17 mouse cellular contexts compared by ENCODE assay signal in genomic region chr14:47222631-47223450, GRCm38 (mm10). TPM values are rescaled to one million over a fixed set of nuclear protein-coding genes. Genes with fewer than 3 reads are reported as not detected.
DNase-seq lines count a peak whose midpoint lies in the region; ATAC-seq and TF ChIP-seq lines count a peak whose summit lies in the region.
"Had no signal": no experiment of that assay in that cellular context is flagged by ENCODE, and none has a peak within 500 bp of the region (broad histone marks: within the 10 kb centered on the region; RNA-seq: fewer than 3 reads in every experiment).

No protein-coding gene starts in this region.

- peak; percentile 2 for DNase-seq in kidney, postnatal 0 days (ENCODE audit: low spot score)
- DNase-seq in CD4-positive, CD25-positive, alpha-beta regulatory T cell, adult 2 months (ENCODE audit: low read depth, low spot score): peak; percentile 26
- DNase-seq in R1 (ENCODE audit: low read depth, low spot score): peak; percentile 59
- DNase-seq in thymus, adult 18-20 months: peak; percentile 73 to 89
- no peak for DNase-seq in cerebellum, adult 9-10 months
- no peak for DNase-seq in adrenal gland, adult 18-20 months (ENCODE audit: low spot score in 2 of 2)
- DNase-seq: adrenal gland, postnatal 10 days; cerebellum, postnatal 14 days; kidney, postnatal 25 days; lung, adult 2 months had no signal

- H3K36me3 ChIP-seq in kidney, postnatal 0 days (ENCODE audit: insufficient read depth, low read length): no peaks in the 10 kb centered on the region
- H3K36me3 ChIP-seq in kidney, embryonic 14.5 days (ENCODE audit: control insufficient read depth, insufficient read depth, low read length): no peaks in the 10 kb centered on the region
- H3K36me3 ChIP-seq in neural tube, embryonic 15.5 days: no peaks in the 10 kb centered on the region
- H3K36me3 ChIP-seq: midbrain, embryonic 10.5 days had no signal

- no peaks in the 10 kb centered on the region for H3K27me3 ChIP-seq in kidney, postnatal 0 days (ENCODE audit: insufficient read depth, low read length)
- H3K27me3 ChIP-seq in kidney, embryonic 14.5 days (ENCODE audit: control insufficient read depth, insufficient read depth, low read length): no peaks in the 10 kb centered on the region
- H3K27me3 ChIP-seq in neural tube, embryonic 15.5 days (replicated peaks): no peaks in the 10 kb centered on the region
- H3K27me3 ChIP-seq: CH12.LX, Patski had no signal

- H3K9me3 ChIP-seq in kidney, postnatal 0 days (replicated peaks; ENCODE audit: low read length): no peaks in the 10 kb centered on the region
- 0 out of 2 replicates have a peak, but pooled peaks cover 3% of the 10 kb centered on the region for H3K9me3 ChIP-seq in kidney, embryonic 14.5 days (ENCODE audit: control insufficient read depth, low read length)
- no peaks in the 10 kb centered on the region for H3K9me3 ChIP-seq in neural tube, embryonic 15.5 days (replicated peaks)
- H3K9me3 ChIP-seq: midbrain, embryonic 10.5 days had no signal

- no peak for TF ChIP-seq CTCF in kidney, postnatal 0 days (IDR thresholded peaks at IDR 0.05; ENCODE audit: low read depth)

- H3K4me2 ChIP-seq in kidney, postnatal 0 days (ENCODE audit: low read length): no peak overlapping the region
- H3K4me2 ChIP-seq in kidney, embryonic 14.5 days (replicated peaks; ENCODE audit: low read depth, low read length): no peak overlapping the region
- no peak overlapping the region for H3K4me2 ChIP-seq in neural tube, embryonic 15.5 days
- H3K4me2 ChIP-seq: heart, embryonic 11.5 days had no signal

- WGBS in kidney, postnatal 0 days: 67% methylated on average over 11 of the region's 11 CpGs
- WGBS in kidney, embryonic 14.5 days: 73% methylated on average over 11 of the region's 11 CpGs
- WGBS in neural tube, embryonic 15.5 days: 84% methylated on average over 11 of the region's 11 CpGs

- no peak for ATAC-seq in kidney, postnatal 0 days (replicated peaks; ENCODE audit: low FRiP score, low read depth)
- no peak for ATAC-seq in kidney, embryonic 14.5 days (ENCODE audit: low FRiP score, low TSS enrichment)
- no peak for ATAC-seq in neural tube, embryonic 15.5 days (ENCODE audit: low FRiP score)
- ATAC-seq: Patski had no signal

- no peaks in the 10 kb centered on the region for H3K4me1 ChIP-seq in kidney, postnatal 0 days (replicated peaks; ENCODE audit: insufficient read depth, low read length)
- H3K4me1 ChIP-seq in kidney, embryonic 14.5 days (ENCODE audit: control insufficient read depth, insufficient read depth, low read length): no peaks in the 10 kb centered on the region
- H3K4me1 ChIP-seq in neural tube, embryonic 15.5 days: no peaks in the 10 kb centered on the region
- H3K4me1 ChIP-seq: midbrain, embryonic 10.5 days had no signal

- H3K27ac ChIP-seq in kidney, postnatal 0 days: no peak overlapping the region
- no peak overlapping the region for H3K27ac ChIP-seq in kidney, embryonic 14.5 days (ENCODE audit: low read depth, low read length)
- H3K27ac ChIP-seq in neural tube, embryonic 15.5 days (replicated peaks): no peak overlapping the region
- H3K27ac ChIP-seq: midbrain, embryonic 10.5 days had no signal

- no peak overlapping the region for H3K9ac ChIP-seq in kidney, postnatal 0 days (ENCODE audit: low read depth, low read length)
- no peak overlapping the region for H3K9ac ChIP-seq in kidney, embryonic 14.5 days (ENCODE audit: low read depth, low read length)
- no peak overlapping the region for H3K9ac ChIP-seq in neural tube, embryonic 15.5 days (replicated peaks)

- no peak overlapping the region for H3K4me3 ChIP-seq in kidney, postnatal 0 days (replicated peaks; ENCODE audit: low read depth, low read length)
- H3K4me3 ChIP-seq in kidney, embryonic 14.5 days (ENCODE audit: low read length): no peak overlapping the region
- H3K4me3 ChIP-seq in neural tube, embryonic 15.5 days (replicated peaks): no peak overlapping the region
- H3K4me3 ChIP-seq: midbrain, embryonic 10.5 days; myocyte had no signal

RNA-seq across cellular contexts. Expression of gene Gch1, which starts 33.6 kb away (rescaled TPM):
- polyA plus RNA-seq in kidney, postnatal 0 days (2015; fragmentation: Nextera tagmentation; extraction: Ambion mirVana): 1.4 and 2.2 TPM in 2 replicates
- 1.4 and 2.2 TPM in 2 replicates for polyA plus RNA-seq in kidney, embryonic 14.5 days (2014; fragmentation: Nextera tagmentation; extraction: Ambion mirVana)
- total RNA-seq in adrenal gland, adult 18-20 months (2021): 100 to 1,000 TPM in 1 of 2 experiments, 10 to 100 TPM in 1; 72.7 to 115 TPM
- polyA plus RNA-seq in neural tube, embryonic 15.5 days (2015; fragmentation: Nextera tagmentation; extraction: Ambion mirVana): 2.5 and 4.7 TPM in 2 replicates

RNA-seq across cellular contexts. Expression of gene Wdhd1, which starts 53.8 kb away (rescaled TPM):
- polyA plus RNA-seq in kidney, postnatal 0 days (2015; fragmentation: Nextera tagmentation; extraction: Ambion mirVana): 10.9 and 11.8 TPM in 2 replicates
- 26.0 and 44.3 TPM in 2 replicates for polyA plus RNA-seq in kidney, embryonic 14.5 days (2014; fragmentation: Nextera tagmentation; extraction: Ambion mirVana)
- total RNA-seq in adrenal gland, adult 18-20 months (2021): 1 to 10 TPM; 1.4 TPM
- polyA plus RNA-seq in neural tube, embryonic 15.5 days (2015; fragmentation: Nextera tagmentation; extraction: Ambion mirVana): 11.5 and 18.4 TPM in 2 replicates

RNA-seq across cellular contexts. Expression of gene Socs4, which starts 53.9 kb away (rescaled TPM):
- polyA plus RNA-seq in kidney, postnatal 0 days (2015; fragmentation: Nextera tagmentation; extraction: Ambion mirVana): 3.7 and 4.3 TPM in 2 replicates
- polyA plus RNA-seq in kidney, embryonic 14.5 days (2014; fragmentation: Nextera tagmentation; extraction: Ambion mirVana): 5.7 and 7.0 TPM in 2 replicates
- 10 to 100 TPM; 19.2 to 21.5 TPM for total RNA-seq in adrenal gland, adult 18-20 months (2021)
- 1.8 and 2.0 TPM in 2 replicates for polyA plus RNA-seq in neural tube, embryonic 15.5 days (2015; fragmentation: Nextera tagmentation; extraction: Ambion mirVana)

Comparison
In these comparisons a context has a peak if more than half of its experiments do, and no peak if none do; other contexts are left out.
1. DNase-seq: peak in kidney, postnatal 0 days (single experiment), CD4-positive, CD25-positive, alpha-beta regulatory T cell, adult 2 months (single experiment), R1 (single experiment) and thymus, adult 18-20 months (2 of 2); none in cerebellum, adult 9-10 months (single experiment) and adrenal gland, adult 18-20 months (0 of 2).